Mouse (Mus musculus): Measurements from ENCODE around the gene Lrrc4c.

GRCm38 (mm10) chr2:97044016-97044415, 726.0 kb downstream of the Lrrc4c start:
- TF ChIP-seq POLR2A (IDR thresholded peaks at IDR 0.05; ENCODE audit: borderline replicate concordance, low read depth, low read length) = no peak
- no peak for TF ChIP-seq CTCF (IDR thresholded peaks at IDR 0.05; ENCODE audit: low read depth, low read length)

Data from bone marrow macrophage, adult 2 months (primary cell).